Mouse (Mus musculus) small intestine, adult 2 months (tissue): ENCODE measurements around the gene Spag9.

Experiments used
- CTCF ChIP-seq: fragments of 200-500 bp; IDR thresholded peaks from 2 replicates; pipeline ENCODE4 v1.5.1; 2012; ENCODE audit warnings: low read depth, mild to moderate bottlenecking, control low read depth, inconsistent platforms, low read length, moderate library complexity, mixed read lengths; ENCODE audit not compliant: insufficient replicate concordance, insufficient read length; ENCODE audit errors: extremely low read depth
- POLR2A ChIP-seq: fragments of 200-500 bp; IDR thresholded peaks from 2 replicates; pipeline ENCODE4 v1.6.1; 2012; ENCODE audit warnings: low read depth, mild to moderate bottlenecking, control low read depth, inconsistent platforms, low read length, moderate library complexity

DNA sequence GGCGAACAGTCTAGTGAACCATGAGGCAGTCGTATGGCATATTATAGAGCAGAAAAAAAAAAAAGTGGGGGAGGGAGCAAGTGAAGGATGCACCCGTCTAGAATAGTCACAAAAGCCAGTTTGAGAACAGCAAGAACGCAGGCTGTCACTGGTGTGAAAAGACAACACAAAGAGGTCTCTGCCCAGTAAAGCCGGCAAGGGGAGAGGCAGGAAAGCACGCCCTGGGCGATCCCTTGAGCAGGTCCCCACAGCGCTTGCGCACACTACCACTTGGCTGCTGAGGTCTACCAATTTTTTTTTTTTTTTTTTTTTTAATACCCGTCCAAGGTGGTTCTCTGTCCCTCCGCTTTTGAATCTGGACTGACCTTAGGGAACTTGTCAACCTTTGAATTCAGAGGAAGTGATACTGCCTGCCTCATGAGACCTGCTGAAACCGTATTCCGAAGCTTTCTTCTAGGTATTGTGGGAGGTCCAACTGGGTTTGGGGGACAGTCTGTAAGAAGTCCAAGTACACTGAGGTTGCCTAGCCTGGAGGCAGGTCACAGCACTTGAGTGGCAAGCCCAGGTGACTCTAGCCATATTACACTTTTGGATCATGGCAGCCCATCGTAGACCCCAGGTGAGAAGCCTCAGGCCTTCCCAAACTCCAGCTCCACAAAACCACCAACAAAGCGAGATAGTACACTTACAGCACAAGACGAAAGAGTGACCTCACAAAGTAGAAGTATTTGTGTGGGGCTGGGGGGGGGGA, 153.8 kb downstream of the Spag9 start:
- no peak for TF ChIP-seq POLR2A
- TF ChIP-seq CTCF = no peak
